12 mouse cellular contexts compared by ENCODE assay signal in genomic region chr10:68106351-68106950, GRCm38 (mm10).
DNase-seq lines count a peak whose midpoint lies in the region; ATAC-seq and TF ChIP-seq lines count a peak whose summit lies in the region.
"Had no signal": no experiment of that assay in that cellular context is flagged by ENCODE, and none has a peak within 500 bp of the region (broad histone marks: within the 10 kb centered on the region; RNA-seq: fewer than 3 reads in every experiment).

No protein-coding gene starts in this region.

- H3K27ac ChIP-seq in forebrain, embryonic 13.5 days = peak overlapping the region; percentile 63
- H3K27ac ChIP-seq in forebrain, embryonic 11.5 days (ENCODE audit: low read depth, low read length) = no peak overlapping the region
- no peak overlapping the region for H3K27ac ChIP-seq in kidney, postnatal 0 days
- peak overlapping the region; percentile 83; the same call in 1 of the 2 replicates for H3K27ac ChIP-seq in embryonic facial prominence, embryonic 14.5 days (replicated peaks; ENCODE audit: low read depth, low read length)
- H3K27ac ChIP-seq in midbrain, embryonic 16.5 days (ENCODE audit: low read length) = peak overlapping the region; percentile 68
- H3K27ac ChIP-seq: liver, embryonic 14.5 days had no signal

- peaks cover 48% of the 10 kb centered on the region for H3K4me1 ChIP-seq in forebrain, embryonic 13.5 days
- peaks cover 10% of the 10 kb centered on the region; the same call in 1 of the 2 replicates for H3K4me1 ChIP-seq in forebrain, embryonic 11.5 days (replicated peaks; ENCODE audit: control insufficient read depth, insufficient read depth, low read length)
- H3K4me1 ChIP-seq in kidney, postnatal 0 days (replicated peaks; ENCODE audit: insufficient read depth, low read length) = 0 out of 2 replicates have a peak, but pooled peaks cover 7% of the 10 kb centered on the region
- peaks cover 46% of the 10 kb centered on the region for H3K4me1 ChIP-seq in embryonic facial prominence, embryonic 14.5 days (ENCODE audit: control insufficient read depth, insufficient read depth, low read length)
- peaks cover 32% of the 10 kb centered on the region for H3K4me1 ChIP-seq in midbrain, embryonic 16.5 days (ENCODE audit: control insufficient read depth, insufficient read depth, low read length)

- H3K4me3 ChIP-seq in forebrain, embryonic 13.5 days = no peak overlapping the region
- H3K4me3 ChIP-seq in forebrain, embryonic 11.5 days (ENCODE audit: low read depth, low read length) = no peak overlapping the region
- H3K4me3 ChIP-seq in kidney, postnatal 0 days (replicated peaks; ENCODE audit: low read depth, low read length) = no peak overlapping the region
- no peak overlapping the region for H3K4me3 ChIP-seq in embryonic facial prominence, embryonic 14.5 days (ENCODE audit: low read depth, low read length)
- H3K4me3 ChIP-seq in midbrain, embryonic 16.5 days (ENCODE audit: low read depth, low read length) = no peak overlapping the region

- no peak for TF ChIP-seq CTCF in kidney, postnatal 0 days (IDR thresholded peaks at IDR 0.05; ENCODE audit: low read depth)

- no peaks in the 10 kb centered on the region for H3K9me3 ChIP-seq in forebrain, embryonic 13.5 days (replicated peaks)
- H3K9me3 ChIP-seq in forebrain, embryonic 11.5 days (ENCODE audit: control insufficient read depth, low read length) = no peaks in the 10 kb centered on the region
- H3K9me3 ChIP-seq in kidney, postnatal 0 days (replicated peaks; ENCODE audit: low read length) = no peaks in the 10 kb centered on the region
- no peaks in the 10 kb centered on the region for H3K9me3 ChIP-seq in embryonic facial prominence, embryonic 14.5 days (ENCODE audit: control insufficient read depth, low read length)
- no peaks in the 10 kb centered on the region for H3K9me3 ChIP-seq in midbrain, embryonic 16.5 days (replicated peaks; ENCODE audit: control insufficient read depth, low read length, poor library complexity, severe bottlenecking)

- no peak overlapping the region for H3K9ac ChIP-seq in forebrain, embryonic 13.5 days
- no peak overlapping the region for H3K9ac ChIP-seq in forebrain, embryonic 11.5 days (ENCODE audit: low read length)
- no peak overlapping the region for H3K9ac ChIP-seq in kidney, postnatal 0 days (ENCODE audit: low read depth, low read length)
- no peak overlapping the region for H3K9ac ChIP-seq in embryonic facial prominence, embryonic 14.5 days (ENCODE audit: low read depth, low read length)
- H3K9ac ChIP-seq in midbrain, embryonic 16.5 days (ENCODE audit: low read depth, low read length) = no peak overlapping the region
- H3K9ac ChIP-seq: liver, embryonic 14.5 days had no signal

- no peak overlapping the region for H3K4me2 ChIP-seq in forebrain, embryonic 13.5 days
- no peak overlapping the region for H3K4me2 ChIP-seq in forebrain, embryonic 11.5 days (ENCODE audit: low read depth, low read length, severe bottlenecking)
- no peak overlapping the region for H3K4me2 ChIP-seq in kidney, postnatal 0 days (ENCODE audit: low read length)
- no peak overlapping the region for H3K4me2 ChIP-seq in embryonic facial prominence, embryonic 14.5 days (ENCODE audit: low read depth, low read length)
- no peak overlapping the region for H3K4me2 ChIP-seq in midbrain, embryonic 16.5 days (ENCODE audit: low read length)

- no peak for ATAC-seq in forebrain, embryonic 13.5 days
- no peak for ATAC-seq in forebrain, embryonic 11.5 days (replicated peaks; ENCODE audit: low FRiP score)
- ATAC-seq in kidney, postnatal 0 days (replicated peaks; ENCODE audit: low FRiP score, low read depth) = no peak
- no peak for ATAC-seq in embryonic facial prominence, embryonic 14.5 days (ENCODE audit: low read depth)
- ATAC-seq in midbrain, embryonic 16.5 days = no peak

- no peak for DNase-seq in forebrain, embryonic 11.5 days (ENCODE audit: low spot score)
- peak; percentile 31 for DNase-seq in kidney, postnatal 0 days (ENCODE audit: low spot score)
- no peak for DNase-seq in kidney, adult 8-10 months
- DNase-seq in embryonic facial prominence, embryonic 14.5 days (ENCODE audit: low spot score) = peak; percentile 52
- DNase-seq in cerebellum, adult 11-12 months = no peak
- no peak for DNase-seq in adrenal gland, postnatal 4 days (ENCODE audit: low spot score in 2 of 2)
- DNase-seq: adrenal gland, adult 2 months; cerebellum, postnatal 14 days; right cerebral cortex, adult 18-20 months had no signal

- WGBS in forebrain, embryonic 13.5 days = 48% methylated on average over 9 of the region's 9 CpGs
- 77% methylated on average over 9 of the region's 9 CpGs for WGBS in forebrain, embryonic 11.5 days
- 50% methylated on average over 9 of the region's 9 CpGs for WGBS in kidney, postnatal 0 days
- WGBS in embryonic facial prominence, embryonic 14.5 days = 53% methylated on average over 9 of the region's 9 CpGs
- WGBS in midbrain, embryonic 16.5 days = 22% methylated on average over 9 of the region's 9 CpGs

- no peaks in the 10 kb centered on the region for H3K27me3 ChIP-seq in forebrain, embryonic 13.5 days
- H3K27me3 ChIP-seq in forebrain, embryonic 11.5 days (ENCODE audit: control insufficient read depth, insufficient read depth, low read length) = no peaks in the 10 kb centered on the region
- no peaks in the 10 kb centered on the region for H3K27me3 ChIP-seq in kidney, postnatal 0 days (ENCODE audit: insufficient read depth, low read length)
- H3K27me3 ChIP-seq in embryonic facial prominence, embryonic 14.5 days (replicated peaks; ENCODE audit: control insufficient read depth, insufficient read depth, low read length) = no peaks in the 10 kb centered on the region
- H3K27me3 ChIP-seq in midbrain, embryonic 16.5 days (ENCODE audit: control insufficient read depth, insufficient read depth, low read depth, low read length) = no peaks in the 10 kb centered on the region

- no peaks in the 10 kb centered on the region for H3K36me3 ChIP-seq in forebrain, embryonic 13.5 days (ENCODE audit: poor library complexity, severe bottlenecking)
- H3K36me3 ChIP-seq in forebrain, embryonic 11.5 days (ENCODE audit: control insufficient read depth, insufficient read depth, low read length) = no peaks in the 10 kb centered on the region
- no peaks in the 10 kb centered on the region for H3K36me3 ChIP-seq in kidney, postnatal 0 days (ENCODE audit: insufficient read depth, low read length)
- H3K36me3 ChIP-seq in embryonic facial prominence, embryonic 14.5 days (ENCODE audit: control insufficient read depth, insufficient read depth, low read length) = peaks cover 16% of the 10 kb centered on the region; the same call in 1 of the 2 replicates
- H3K36me3 ChIP-seq in midbrain, embryonic 16.5 days (ENCODE audit: control insufficient read depth, insufficient read depth, low read length) = no peaks in the 10 kb centered on the region

Comparison
In these comparisons a context has a peak if more than half of its experiments do, and no peak if none do; other contexts are left out.
1. H3K27ac ChIP-seq: peak in forebrain, embryonic 13.5 days (single experiment), embryonic facial prominence, embryonic 14.5 days (single experiment) and midbrain, embryonic 16.5 days (single experiment); none in forebrain, embryonic 11.5 days (single experiment) and kidney, postnatal 0 days (single experiment).
2. DNase-seq: peak in kidney, postnatal 0 days (single experiment) and embryonic facial prominence, embryonic 14.5 days (single experiment); none in forebrain, embryonic 11.5 days (single experiment), kidney, adult 8-10 months (0 of 2), cerebellum, adult 11-12 months (single experiment) and adrenal gland, postnatal 4 days (0 of 2).